Mouse (Mus musculus) forebrain, embryonic 14.5 days (tissue): ENCODE data around the gene Fam160a1. TPM values are rescaled to one million over a fixed set of nuclear protein-coding genes. Genes with fewer than 3 reads are reported as not detected.

Source experiments
- ATAC-seq: fragments of 200-750 bp; cut with Nextera tagmentation; 2 replicates; pipeline ENCODE4 v1.8.0; 2017; ENCODE audit warnings: mild to moderate bottlenecking, moderate library complexity
- DNase-seq: peaks from one replicate; pipeline ENCODE4 v3.0.0-alpha.2; 2015; ENCODE audit warnings: low spot score
- H3K27ac ChIP-seq: fragments of 300-500 bp; sonication (generic); 2 replicates; pipeline ENCODE4 v1.5.1; 2014; ENCODE audit warnings: low read depth, mild to moderate bottlenecking, control low read depth, low read length, moderate library complexity
- H3K27me3 ChIP-seq: fragments of 300-500 bp; sonication (generic); replicated peaks from 2 replicates; pipeline ENCODE4 v1.6.1; 2014; ENCODE audit warnings: low read length, control low read depth, mixed read lengths; ENCODE audit not compliant: control insufficient read depth, insufficient read depth
- H3K36me3 ChIP-seq: fragments of 300-500 bp; sonication (generic); 2 replicates; pipeline ENCODE4 v1.6.1; 2014; ENCODE audit warnings: low read length, control low read depth; ENCODE audit not compliant: control insufficient read depth, insufficient read depth
- H3K4me1 ChIP-seq: fragments of 300-500 bp; sonication (generic); 2 replicates; pipeline ENCODE4 v1.6.1; 2014; ENCODE audit warnings: antibody characterized with exemption, low read length, control low read depth; ENCODE audit not compliant: control insufficient read depth, insufficient read depth
- H3K4me2 ChIP-seq: fragments of 300-500 bp; sonication (generic); 2 replicates; pipeline ENCODE4 v1.6.1; 2014; ENCODE audit warnings: mild to moderate bottlenecking, control low read depth, low read length
- H3K4me3 ChIP-seq: fragments of 300-500 bp; sonication (generic); 2 replicates; pipeline ENCODE4 v1.5.1; 2014; ENCODE audit warnings: low read depth, low read length, control low read depth
- H3K9ac ChIP-seq: fragments of 300-500 bp; sonication (generic); 2 replicates; pipeline ENCODE4 v1.6.1; 2014; ENCODE audit warnings: mild to moderate bottlenecking, low read length, control low read depth, moderate library complexity
- H3K9me3 ChIP-seq: fragments of 300-500 bp; sonication (generic); replicated peaks from 2 replicates; pipeline ENCODE4 v1.6.1; 2016; ENCODE audit warnings: low read length, control low read depth, mixed read lengths; ENCODE audit not compliant: control insufficient read depth
- WGBS: fragments of 180-500 bp; shearing (Covaris S2); extraction: QIAGEN DNeasy Blood & Tissue Kit; methylation state at CpG from one replicate; pipeline ENCODE4 v1.1.7; 2014; 5-methylcytosine and 5-hydroxymethylcytosine counted together
- polyA plus RNA-seq: library from polyadenylated mRNA; unstranded; fragments of >200 nt; fragmentation: Nextera tagmentation; extraction: Ambion mirVana; gene quantifications from 2 replicates; pipeline ENCODE4 v1.2.1, GENCODE M21; 2014

The Fam160a1 gene
- polyA plus RNA-seq = 0.51 and 0.99 TPM in 2 replicates

GRCm38 (mm10) chr3:85817191-85817590, at the start of gene Fam160a1:
Gene Fam160a1 (minus strand): TSS chr3:85817291.
- no peaks in the 10 kb centered on the region for H3K4me1 ChIP-seq
- H3K4me2 ChIP-seq = no peak within 1 kb of the TSS
- no peaks in the 10 kb centered on the region for H3K36me3 ChIP-seq
- no peak within 1 kb of the TSS for H3K27ac ChIP-seq
- DNase-seq (no peak), ATAC-seq (no peak)
- H3K4me3 ChIP-seq = no peak within 1 kb of the TSS
- H3K9me3 ChIP-seq = no peaks in the 10 kb centered on the region
- 97% methylated on average over 2 of the region's 2 CpGs for WGBS
- no peak within 1 kb of the TSS for H3K9ac ChIP-seq
- H3K27me3 ChIP-seq = no peaks in the 10 kb centered on the region

GRCm38 (mm10) chr3:85863996-85864395, 46.9 kb upstream of the Fam160a1 start:
- 30% methylated on average over 3 of the region's 3 CpGs for WGBS
- Histone ChIP-seq H3K4me3 (no peak overlapping the region), H3K27ac (no peak overlapping the region), H3K4me2 (no peak overlapping the region), H3K27me3 (no peaks in the 10 kb centered on the region), H3K4me1 (no peaks in the 10 kb centered on the region), H3K36me3 (no peaks in the 10 kb centered on the region), H3K9me3 (peaks cover 1% of the 10 kb centered on the region; the same call in 1 of the 2 replicates), H3K9ac (no peak overlapping the region)
- ATAC-seq (no peak), DNase-seq (no peak)

GRCm38 (mm10) chr3:85862886-85863285, 45.8 kb upstream of the Fam160a1 start:
- no peak for DNase-seq
- ATAC-seq = no peak
- Histone ChIP-seq H3K36me3 (no peaks in the 10 kb centered on the region), H3K27ac (no peak overlapping the region), H3K27me3 (no peaks in the 10 kb centered on the region), H3K9ac (no peak overlapping the region), H3K4me3 (no peak overlapping the region), H3K4me2 (no peak overlapping the region), H3K4me1 (no peaks in the 10 kb centered on the region; the same call in 1 of the 2 replicates), H3K9me3 (no peaks in the 10 kb centered on the region)
- WGBS = 93% methylated on average over 2 of the region's 2 CpGs

- H3K4me1 ChIP-seq = peaks cover under 1% of the 10 kb centered on the region
- no peaks in the 10 kb centered on the region for H3K36me3 ChIP-seq
- no peak overlapping the region for H3K9ac ChIP-seq
- ATAC-seq (no peak), DNase-seq (no peak)
- no peak overlapping the region for H3K4me2 ChIP-seq
- H3K4me3 ChIP-seq = no peak overlapping the region
- H3K9me3 ChIP-seq = no peaks in the 10 kb centered on the region
- H3K27me3 ChIP-seq = no peaks in the 10 kb centered on the region
- H3K27ac ChIP-seq = no peak overlapping the region
- 92% methylated on average over 5 of the region's 5 CpGs for WGBS
These were observed 43.9 kb upstream of the Fam160a1 start for GRCm38 (mm10) chr3:85860996-85861395.

- 69% methylated on average over 6 of the region's 6 CpGs for WGBS
- ATAC-seq (no peak), DNase-seq (no peak)
- Histone ChIP-seq H3K4me1 (peaks cover 11% of the 10 kb centered on the region), H3K9ac (no peak overlapping the region), H3K36me3 (no peaks in the 10 kb centered on the region), H3K27me3 (no peaks in the 10 kb centered on the region), H3K27ac (no peak overlapping the region), H3K4me2 (no peak overlapping the region), H3K9me3 (no peaks in the 10 kb centered on the region), H3K4me3 (no peak overlapping the region)
These were observed 42.2 kb upstream of the Fam160a1 start for GRCm38 (mm10) chr3:85859311-85859710.

DNA sequence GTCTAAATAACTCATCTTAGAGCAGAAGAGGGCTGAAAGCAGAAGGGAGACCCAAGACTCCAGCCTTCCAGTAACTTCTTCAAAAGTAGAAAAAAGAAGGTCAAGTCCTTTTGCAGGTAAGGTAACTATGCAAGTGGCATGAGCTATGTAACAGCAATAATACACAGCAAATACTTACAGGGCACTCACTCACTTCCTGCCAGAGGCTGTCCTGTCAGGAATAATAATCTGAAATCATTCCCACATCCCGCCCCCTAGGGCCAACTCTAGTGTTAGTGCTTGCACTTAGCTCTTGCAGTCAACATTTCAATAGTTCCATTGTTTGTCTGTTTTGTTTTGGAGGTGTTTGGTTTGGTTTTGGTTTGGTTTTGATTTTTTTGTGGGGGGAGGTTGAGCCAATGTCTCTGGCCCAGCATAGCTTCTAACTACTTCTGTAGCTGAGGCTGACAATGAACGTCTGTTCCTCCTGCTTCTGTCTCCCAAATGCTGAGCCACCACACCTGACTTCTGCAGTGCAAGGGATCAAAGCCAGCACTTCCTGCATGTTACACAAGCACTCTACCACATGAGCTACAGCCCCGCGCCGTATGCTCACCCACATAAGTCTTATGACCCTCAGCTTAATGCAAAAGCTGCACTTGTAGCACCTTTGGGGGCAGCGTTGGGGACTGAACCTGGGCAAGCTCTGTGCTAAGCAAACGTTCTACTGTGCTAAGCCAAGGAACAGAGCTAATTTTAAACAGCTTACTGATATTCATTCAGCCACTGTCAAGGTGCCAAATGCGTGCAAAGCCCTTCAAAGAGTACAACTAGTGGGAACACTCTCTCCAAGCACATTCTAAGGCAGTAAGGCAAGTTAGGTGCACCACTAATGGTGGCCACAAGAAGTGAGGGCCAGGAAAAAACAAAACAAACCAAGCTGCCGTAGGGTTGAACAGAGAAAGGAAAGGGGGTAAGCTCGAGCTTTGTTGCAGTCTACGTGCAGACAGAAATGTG, 41.3 kb upstream of the Fam160a1 start:
- H3K4me3 ChIP-seq = no peak overlapping the region
- H3K27me3 ChIP-seq = no peaks in the 10 kb centered on the region
- DNase-seq (no peak), ATAC-seq (no peak)
- no peak overlapping the region for H3K27ac ChIP-seq
- 76% methylated on average over 11 of the region's 11 CpGs for WGBS
- H3K9ac ChIP-seq = no peak overlapping the region
- H3K36me3 ChIP-seq = no peaks in the 10 kb centered on the region
- no peak overlapping the region for H3K4me2 ChIP-seq
- H3K4me1 ChIP-seq = peaks cover 11% of the 10 kb centered on the region
- H3K9me3 ChIP-seq = no peaks in the 10 kb centered on the region

DNA sequence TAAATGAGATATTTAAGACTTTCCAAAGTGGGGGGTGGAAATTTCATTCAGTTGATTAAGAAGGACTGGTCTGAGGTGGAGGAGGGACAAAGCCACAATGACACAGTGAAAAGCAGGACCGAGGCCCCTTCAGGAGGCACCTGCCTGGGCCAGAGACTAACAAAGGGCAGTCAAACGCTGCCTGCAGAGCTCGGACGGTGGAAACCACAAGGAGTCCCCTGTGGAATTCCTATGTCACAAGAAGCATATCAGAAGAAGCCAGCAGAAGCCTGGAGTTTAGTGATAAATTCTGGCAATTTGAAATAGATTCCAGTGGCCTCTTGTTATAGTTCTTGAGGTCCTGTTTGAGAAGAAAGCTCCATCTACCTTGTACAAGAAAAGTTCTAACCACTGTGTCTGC, 40.0 kb upstream of the Fam160a1 start:
- Histone ChIP-seq H3K9ac (no peak overlapping the region), H3K27me3 (no peaks in the 10 kb centered on the region), H3K4me3 (no peak overlapping the region), H3K27ac (no peak overlapping the region), H3K9me3 (no peaks in the 10 kb centered on the region), H3K4me2 (no peak overlapping the region), H3K4me1 (peaks cover 11% of the 10 kb centered on the region), H3K36me3 (no peaks in the 10 kb centered on the region)
- ATAC-seq = no peak
- DNase-seq = no peak
- 16% methylated on average over 4 of the region's 4 CpGs for WGBS

- H3K9ac ChIP-seq = no peak overlapping the region
- WGBS = 75% methylated on average over 5 of the region's 5 CpGs
These were observed 38.9 kb upstream of the Fam160a1 start for GRCm38 (mm10) chr3:85855947-85856346.

DNA sequence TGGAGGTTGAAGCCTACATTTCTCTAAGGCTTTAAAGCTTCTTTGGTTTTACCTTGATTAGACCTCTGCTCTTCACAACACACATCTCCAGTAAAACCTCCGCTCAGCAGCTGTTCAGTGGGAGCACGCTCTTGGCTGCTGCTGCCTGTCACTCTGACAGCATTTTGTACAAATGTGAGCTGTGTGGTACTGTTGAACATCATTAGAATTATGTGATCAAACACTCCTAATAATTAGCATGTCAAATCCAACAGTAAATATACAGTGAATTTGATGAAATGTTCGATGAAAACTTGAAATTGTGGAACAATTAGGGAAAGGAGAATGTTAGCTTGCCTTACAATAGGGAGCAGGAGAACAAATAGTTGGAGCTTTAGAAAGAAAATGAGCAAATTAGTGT, 38.0 kb upstream of the Fam160a1 start:
- Histone ChIP-seq H3K4me2 (no peak overlapping the region), H3K4me3 (no peak overlapping the region), H3K36me3 (no peaks in the 10 kb centered on the region), H3K4me1 (peaks cover 11% of the 10 kb centered on the region), H3K9me3 (no peaks in the 10 kb centered on the region), H3K27me3 (no peaks in the 10 kb centered on the region), H3K27ac (0 out of 2 replicates have a peak overlapping the region, but pooled peaks have one; percentile 23), H3K9ac (no peak overlapping the region)
- ATAC-seq (peak; percentile 21; the same call in 1 of the 2 replicates), DNase-seq (peak; percentile 47)
- WGBS = 39% methylated on average over 3 of the region's 3 CpGs

More at GRCm38 (mm10) chr3:85855947-85856346, 38.9 kb upstream of the Fam160a1 start:
- Histone ChIP-seq H3K4me1 (peaks cover 11% of the 10 kb centered on the region), H3K27ac (no peak overlapping the region), H3K36me3 (no peaks in the 10 kb centered on the region), H3K9me3 (no peaks in the 10 kb centered on the region), H3K4me2 (no peak overlapping the region), H3K27me3 (no peaks in the 10 kb centered on the region), H3K4me3 (no peak overlapping the region)
- no peak for ATAC-seq
- no peak for DNase-seq
